Mouse (Mus musculus): ENCODE measurements around the gene Golga5.

Golga5 gene

GRCm38 (mm10) chr12:102468894-102469764, at the start of gene Golga5:
TSS of gene Golga5 (plus strand) at chr12:102469135.
- POLR2A ChIA-PET = interaction anchor here (0.6 to 2.7 kb wide), 64 partner anchors 10 to 1063 kb away, joined by 3 to 27 read pairs (median 4); partner anchors contain the start of genes Lgmn (in 3 of the 4), Moap1 (in 3 of the 4), Tmem251 (in 3 of the 4) and Gm28051 (in 2 of the 4)
- CTCF ChIA-PET = interaction anchor here (0.5 to 2.0 kb wide), 30 partner anchors 11 to 1802 kb away, joined by 3 to 11 read pairs (median 4); partner anchors contain the start of genes Lgmn (in 2 of the 4), Gm28051 (in 1 of the 4), Gon7 (in 1 of the 4) and Itpk1 (in 1 of the 4)

GRCm38 (mm10) chr12:102419544-102419943, 49.4 kb upstream of the Golga5 start:
- CTCF ChIA-PET = interaction anchor here in 2 of 4 experiments (0.7 to 1.0 kb wide), 3 partner anchors 49 to 283 kb away, joined by 3 to 8 read pairs (median 3); no protein-coding TSS in a partner anchor
- POLR2A ChIA-PET = interaction anchor here in 3 of 4 experiments (0.7 to 4.2 kb wide), 7 partner anchors 13 to 138 kb away, joined by 3 to 19 read pairs (median 3); partner anchors contain the start of gene Lgmn (in 2 of the 3)

DNA sequence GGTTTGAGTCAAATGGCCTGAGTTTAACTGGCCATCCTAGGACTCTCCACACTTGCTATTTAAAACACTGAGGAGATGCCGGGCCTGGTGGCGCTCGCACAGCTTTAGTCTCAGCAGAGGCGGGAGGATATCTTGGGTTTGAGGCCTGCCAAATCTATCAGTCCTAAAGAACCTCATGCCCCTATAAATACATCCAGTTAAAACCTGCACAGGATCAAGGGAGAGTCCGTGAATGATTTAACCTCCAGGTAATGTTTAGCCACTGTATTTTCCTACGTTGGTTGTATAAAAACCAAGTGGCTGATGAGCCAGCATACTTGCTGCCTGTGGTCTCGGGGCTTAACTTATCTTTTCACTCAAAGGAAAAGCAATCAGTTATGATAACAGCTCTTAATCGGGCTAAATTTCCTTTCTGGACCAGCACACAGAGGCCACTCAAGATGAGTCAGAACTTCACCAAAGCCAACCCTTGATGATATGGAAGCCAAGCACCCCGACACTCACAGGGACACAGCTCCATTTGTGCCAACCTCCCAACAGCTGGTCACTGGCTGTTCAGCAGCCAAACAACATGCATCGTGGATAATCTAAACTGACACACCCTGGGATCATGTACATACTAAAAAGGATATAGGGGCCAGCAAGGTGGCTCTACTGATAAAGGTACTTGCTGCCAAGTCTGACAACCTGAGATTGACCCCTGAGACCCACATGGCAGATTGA, 48.6 kb upstream of the Golga5 start:
- ChIA-PET CTCF (no interaction called here), POLR2A (interaction anchor here in 1 of 4 experiments (1.5 to 4.2 kb wide), 3 partner anchors 13 to 21 kb away, joined by 3 to 19 read pairs (median 5); partner anchors contain the start of gene Lgmn)

GRCm38 (mm10) chr12:102422065-102422464, 46.9 kb upstream of the Golga5 start:
- ChIA-PET POLR2A (interaction anchor here in 3 of 4 experiments (0.8 to 2.5 kb wide), 8 partner anchors 8 to 30 kb away, joined by 3 to 15 read pairs (median 5); partner anchors contain the start of gene Lgmn (in 3 of the 3)), CTCF (interaction anchor here in 3 of 4 experiments (0.5 to 0.9 kb wide), 3 partner anchors 30 to 1449 kb away, joined by 3 to 10 read pairs (median 4); no protein-coding TSS in a partner anchor)

- CTCF ChIA-PET = no interaction called here
- POLR2A ChIA-PET = interaction anchor here in 3 of 4 experiments (0.5 to 2.5 kb wide), 9 partner anchors 10 to 430 kb away, joined by 3 to 15 read pairs (median 3); partner anchors contain the start of gene Lgmn (in 3 of the 3)
Measured at GRCm38 (mm10) chr12:102422623-102423320, 46.2 kb upstream of the Golga5 start.

DNA sequence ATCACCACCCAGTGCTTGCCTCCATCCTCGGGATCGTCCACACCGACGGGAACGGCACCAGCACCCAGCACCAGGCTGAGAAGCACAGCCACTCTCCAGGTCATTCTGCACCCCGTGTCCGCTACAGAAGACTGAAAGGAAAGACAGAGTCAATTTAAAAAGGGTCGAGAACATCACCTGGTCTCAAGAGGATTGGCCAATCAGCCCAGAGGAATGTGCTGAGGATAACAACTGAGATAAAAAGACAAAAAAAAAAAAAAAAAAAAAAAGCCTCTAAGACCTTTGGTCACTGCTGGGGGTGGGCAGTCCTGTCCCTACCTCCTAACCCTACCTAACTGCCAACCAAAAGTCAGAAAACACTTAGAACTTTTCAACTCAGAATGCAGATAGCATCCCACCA, 45.3 kb upstream of the Golga5 start:
- ChIA-PET POLR2A (interaction anchor here in 2 of 4 experiments (0.8 to 2.5 kb wide), 3 partner anchors 12 to 16 kb away, joined by 3 to 15 read pairs (median 12); partner anchors contain the start of gene Lgmn (in 2 of the 2)), CTCF (no interaction called here)

DNA sequence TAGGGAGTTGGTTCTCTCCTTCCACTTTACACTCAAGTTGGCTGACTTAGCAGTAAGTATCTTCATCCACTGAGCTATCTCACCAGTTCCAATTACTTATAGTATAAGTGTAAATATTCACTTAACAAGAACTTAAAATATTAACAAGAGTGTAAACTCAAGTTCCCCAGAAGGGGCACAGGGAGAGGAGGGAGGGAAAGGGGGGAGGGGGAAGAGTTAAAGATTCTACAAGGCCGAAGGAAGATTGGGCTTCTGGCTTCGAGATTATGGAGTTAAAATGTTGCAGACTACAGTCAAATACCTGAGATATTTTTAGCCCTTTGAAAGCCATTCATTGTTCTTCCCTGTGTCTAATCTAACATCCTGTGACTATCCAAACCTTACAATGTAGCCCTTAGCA, 44.5 kb upstream of the Golga5 start:
- ChIA-PET CTCF (no interaction called here), POLR2A (interaction anchor here in 1 of 4 experiments (0.8 kb wide), 1 partner anchor 11 kb away, joined by 3 read pairs; no protein-coding TSS in a partner anchor)

- POLR2A ChIA-PET = interaction anchor here in 3 of 4 experiments (0.6 to 1.5 kb wide), 4 partner anchors 12 to 720 kb away, joined by 3 read pairs; partner anchors contain the start of gene Lgmn (in 1 of the 3)
- CTCF ChIA-PET = no interaction called here
Measured at GRCm38 (mm10) chr12:102425048-102425578, 43.8 kb upstream of the Golga5 start.

DNA sequence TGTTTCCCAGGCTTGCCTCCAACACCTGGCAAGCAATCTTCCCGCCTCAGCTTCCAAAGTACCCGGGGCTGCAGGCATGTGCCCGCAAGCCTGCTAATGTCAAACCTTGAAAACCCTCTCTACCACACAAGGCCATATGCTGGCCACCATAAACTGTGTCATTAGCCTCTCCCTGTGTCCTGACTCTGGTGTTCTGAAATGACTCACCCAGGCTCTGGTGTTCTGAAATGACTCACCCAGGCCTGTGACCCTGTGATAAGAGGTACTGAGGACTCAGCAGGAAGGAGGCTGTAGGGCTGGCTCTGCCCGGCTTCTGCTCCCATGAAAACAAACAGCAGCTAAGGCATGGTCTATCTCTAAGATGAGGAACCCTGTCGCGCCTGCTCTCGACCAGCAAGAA, 42.6 kb upstream of the Golga5 start:
- CTCF ChIA-PET = no interaction called here

GRCm38 (mm10) chr12:102429656-102430055, 39.3 kb upstream of the Golga5 start:
- ChIA-PET CTCF (interaction anchor here in 1 of 4 experiments (1.3 kb wide), 1 partner anchor 10 kb away, joined by 3 read pairs; the partner anchor contains the start of gene Lgmn), POLR2A (interaction anchor here in 1 of 4 experiments (0.9 to 1.6 kb wide), 2 partner anchors 8 to 9 kb away, joined by 6 to 7 read pairs; partner anchors contain the start of gene Lgmn)

More for the DNA sequence above, 42.6 kb upstream of the Golga5 start:
- POLR2A ChIA-PET = interaction anchor here in 2 of 4 experiments (0.6 to 1.5 kb wide), 3 partner anchors 11 to 24 kb away, joined by 3 read pairs; partner anchors contain the start of gene Lgmn (in 1 of the 2)

GRCm38 (mm10) chr12:102430228-102430627, 38.7 kb upstream of the Golga5 start:
- ChIA-PET CTCF (interaction anchor here in 1 of 4 experiments (1.3 kb wide), 1 partner anchor 9 kb away, joined by 3 read pairs; the partner anchor contains the start of gene Lgmn), POLR2A (interaction anchor here in 1 of 4 experiments (0.9 to 1.6 kb wide), 2 partner anchors 8 to 9 kb away, joined by 6 to 7 read pairs; partner anchors contain the start of gene Lgmn)

DNA sequence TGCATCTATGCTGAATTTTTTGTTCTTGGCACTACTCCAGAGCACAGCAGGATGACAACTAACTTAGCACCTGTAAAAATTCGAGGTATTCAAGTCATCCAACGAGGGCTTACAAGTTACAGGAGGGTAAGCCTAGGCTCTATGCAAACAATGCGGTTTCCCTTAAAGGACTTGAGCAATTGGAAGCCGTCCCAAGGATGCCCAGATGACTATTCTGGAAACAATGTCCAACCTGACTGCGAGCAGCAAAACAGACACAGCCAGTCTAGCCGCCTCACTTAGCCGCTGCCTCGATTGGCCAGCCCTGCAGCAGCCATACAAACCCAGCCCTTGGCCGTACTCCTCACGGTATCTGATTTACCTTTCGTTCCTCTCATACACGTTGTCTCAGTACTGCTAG, 36.7 kb upstream of the Golga5 start:
- CTCF ChIA-PET = no interaction called here
- POLR2A ChIA-PET = interaction anchor here in 3 of 4 experiments (0.6 to 2.6 kb wide), 5 partner anchors 10 to 37 kb away, joined by 3 to 19 read pairs (median 3); partner anchors contain the start of gene Golga5 (in 1 of the 3)

DNA sequence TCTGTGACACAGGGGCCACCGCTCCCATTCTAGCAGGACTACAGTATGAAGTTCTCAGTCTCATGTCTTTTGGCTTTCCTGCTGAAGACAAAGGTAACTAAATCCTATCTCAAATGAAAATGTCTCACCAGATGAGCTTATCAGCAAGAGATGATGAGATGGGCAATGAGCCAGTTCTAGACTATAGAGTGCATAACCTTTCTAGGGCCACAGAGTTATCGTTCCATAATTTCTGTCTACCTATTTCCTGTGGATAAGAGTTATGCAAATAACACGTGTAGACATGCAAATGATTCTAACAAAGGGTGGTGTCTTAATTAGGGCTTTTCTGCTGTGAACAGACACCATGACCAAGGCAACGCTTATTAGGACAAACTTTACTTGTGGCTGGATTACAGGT, 34.8 kb upstream of the Golga5 start:
- ChIA-PET CTCF (interaction anchor here in 1 of 4 experiments (0.6 kb wide), 1 partner anchor 43 kb away, joined by 3 read pairs; no protein-coding TSS in a partner anchor), POLR2A (interaction anchor here in 2 of 4 experiments (1.2 to 2.6 kb wide), 3 partner anchors 11 to 16 kb away, joined by 3 to 19 read pairs (median 3); no protein-coding TSS in a partner anchor)

DNA sequence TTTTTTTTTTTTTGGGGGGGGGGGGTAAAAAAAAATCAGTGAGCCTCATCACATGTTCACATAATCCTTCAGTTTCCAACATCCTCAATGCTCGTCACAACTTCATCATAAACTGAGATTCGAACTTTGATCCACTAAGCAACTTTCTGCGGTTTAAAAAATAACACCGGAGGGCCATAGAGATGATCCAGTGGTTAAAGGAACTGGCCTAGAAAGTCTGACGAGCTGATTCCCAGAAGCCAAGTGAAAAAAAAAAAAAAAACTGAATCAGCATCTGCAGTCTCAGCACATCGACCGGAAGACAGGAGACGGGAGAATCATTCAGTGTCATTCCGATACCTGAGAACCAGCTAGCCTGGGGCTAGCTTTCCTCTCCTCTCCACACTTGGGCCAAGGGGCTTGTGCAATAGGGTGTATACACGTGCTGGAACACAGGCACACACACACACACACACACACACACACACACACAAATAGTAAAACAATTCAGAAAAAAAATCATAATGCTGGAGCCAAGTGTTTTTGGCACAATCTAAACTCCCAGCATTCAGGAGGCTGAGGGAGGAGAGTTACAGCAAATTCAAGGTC, 31.9 kb upstream of the Golga5 start:
- POLR2A ChIA-PET = interaction anchor here (0.6 to 1.4 kb wide), 4 partner anchors 11 to 241 kb away, joined by 3 read pairs; partner anchors contain the start of gene Golga5 (in 1 of the 4)
- CTCF ChIA-PET = interaction anchor here in 1 of 4 experiments (0.6 kb wide), 1 partner anchor 9 kb away, joined by 3 read pairs; no protein-coding TSS in a partner anchor

DNA sequence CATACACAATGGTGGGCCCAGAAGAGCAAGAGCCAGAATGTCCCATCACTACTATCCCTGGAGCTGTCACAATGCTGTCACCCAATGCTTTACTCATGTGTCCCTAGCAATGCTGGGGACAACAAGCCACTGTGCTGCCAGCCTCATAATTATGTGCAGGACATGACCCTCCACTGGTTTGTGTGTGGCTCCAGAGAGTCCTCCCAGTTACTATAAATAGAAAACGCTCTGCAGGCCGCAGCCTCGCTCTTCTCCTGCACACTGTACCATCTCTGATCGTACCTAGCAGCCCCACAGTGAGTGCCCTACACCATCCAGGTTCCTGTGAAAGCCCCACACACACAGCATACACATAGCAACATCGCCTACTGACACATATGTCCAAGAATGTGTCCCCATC, 31.0 kb upstream of the Golga5 start:
- ChIA-PET POLR2A (interaction anchor here in 1 of 4 experiments (1.2 kb wide), 1 partner anchor 20 kb away, joined by 3 read pairs; no protein-coding TSS in a partner anchor), CTCF (no interaction called here)

GRCm38 (mm10) chr12:102438983-102439631, 29.8 kb upstream of the Golga5 start:
- POLR2A ChIA-PET = interaction anchor here (0.6 to 4.2 kb wide), 45 partner anchors 9 to 872 kb away, joined by 3 to 27 read pairs (median 4); partner anchors contain the start of genes Golga5 (in 3 of the 4), Atxn3 (in 1 of the 4), Gm28051 (in 1 of the 4) and Gon7 (in 1 of the 4)
- CTCF ChIA-PET = interaction anchor here (0.5 to 3.0 kb wide), 17 partner anchors 9 to 870 kb away, joined by 3 to 10 read pairs (median 3); partner anchors contain the start of genes Golga5 (in 2 of the 4) and Itpk1 (in 1 of the 4)

Measured in embryonic stem cell, embryonic (primary cell).